Mouse (Mus musculus): Measurements from ENCODE around the gene B4galnt1.
"Not testable (repeated sequence)": the region's sequence is repeated elsewhere in the genome, so short reads cannot be mapped to it uniquely, and the experiment has no call there.

B4galnt1 gene

GRCm38 (mm10) chr10:127164631-127165353 is at the start of gene B4galnt1:
B4galnt1 (plus strand) TSS chr10:127165225.
- peak; percentile 73 for DNase-seq (ENCODE audit: low read depth, low spot score)

DNA sequence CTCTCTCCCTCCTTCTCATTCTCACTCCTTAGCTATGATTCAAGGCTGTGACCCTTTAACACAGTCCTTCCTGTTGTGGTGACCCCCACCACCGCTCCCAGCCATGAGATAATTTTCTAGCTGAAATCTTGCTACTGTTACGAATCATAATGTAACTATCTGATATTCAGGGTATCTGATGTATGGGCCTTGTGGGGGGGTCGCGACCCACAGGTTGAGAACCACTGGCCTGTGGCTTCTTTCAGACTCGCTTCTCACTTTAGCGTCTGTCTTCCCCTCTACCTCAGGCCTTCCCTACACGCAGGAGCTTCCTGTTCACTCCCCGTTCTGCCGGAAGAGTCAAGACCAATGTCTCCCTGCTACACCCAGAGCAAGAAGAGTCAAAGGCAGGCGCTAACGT is 46.6 kb upstream of the B4galnt1 start:
- no peak for DNase-seq (ENCODE audit: low read depth, low spot score)

DNA sequence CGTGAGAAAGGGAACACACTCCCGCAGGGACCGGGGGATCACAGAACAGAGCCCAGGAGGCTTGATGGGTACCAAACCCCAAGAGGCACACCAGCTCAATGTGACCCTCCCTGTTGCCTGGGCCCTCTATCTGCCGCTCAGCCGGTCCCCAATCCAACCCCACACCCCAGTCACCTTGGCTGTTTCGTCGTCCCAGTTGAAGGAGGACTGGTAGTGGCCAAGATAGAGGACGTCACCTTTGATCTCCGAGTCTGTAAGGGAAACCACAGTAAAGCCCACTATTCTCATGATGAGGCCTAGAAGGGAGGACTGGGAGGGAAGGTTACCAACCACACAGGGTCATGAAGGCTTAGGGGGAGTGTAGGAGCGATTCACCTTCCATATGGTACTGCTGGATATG is 45.8 kb upstream of the B4galnt1 start:
- no peak for DNase-seq (ENCODE audit: low read depth, low spot score)

GRCm38 (mm10) chr10:127120301-127121065 is 44.5 kb upstream of the B4galnt1 start:
- no peak for DNase-seq (ENCODE audit: low read depth, low spot score)

DNA sequence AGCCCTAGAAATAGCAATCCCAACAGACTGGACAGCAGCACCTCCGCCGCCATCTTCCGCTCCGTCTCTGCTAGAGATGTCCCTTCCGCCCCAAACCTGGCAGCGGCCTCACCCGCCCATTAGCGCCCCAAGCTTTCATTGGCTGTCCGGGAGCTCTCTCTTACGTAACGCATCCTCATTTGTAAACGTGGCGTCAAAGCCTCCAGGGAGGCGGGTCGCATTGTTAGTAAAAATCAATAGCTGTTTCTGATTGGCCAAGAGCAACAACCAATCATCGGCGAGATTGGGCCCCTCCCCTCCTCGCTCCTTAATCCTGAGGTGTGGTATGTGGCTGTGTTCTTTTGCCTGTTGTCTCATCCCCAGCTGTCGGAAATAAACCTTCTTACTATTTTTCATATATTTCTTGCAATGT is 44.0 kb upstream of the B4galnt1 start, which contains the start of gene Os9:
Gene Os9, minus strand, starts transcription at position 66 of the 412 bp plus-strand sequence.
- DNase-seq (ENCODE audit: low read depth, low spot score): peak; percentile 96

GRCm38 (mm10) chr10:127122018-127122417 is 43.0 kb upstream of the B4galnt1 start:
- no peak for DNase-seq (ENCODE audit: low read depth, low spot score)

- peak; percentile 24 for DNase-seq (ENCODE audit: low read depth, low spot score)
Measured at GRCm38 (mm10) chr10:127122784-127123435, 42.1 kb upstream of the B4galnt1 start.

DNA sequence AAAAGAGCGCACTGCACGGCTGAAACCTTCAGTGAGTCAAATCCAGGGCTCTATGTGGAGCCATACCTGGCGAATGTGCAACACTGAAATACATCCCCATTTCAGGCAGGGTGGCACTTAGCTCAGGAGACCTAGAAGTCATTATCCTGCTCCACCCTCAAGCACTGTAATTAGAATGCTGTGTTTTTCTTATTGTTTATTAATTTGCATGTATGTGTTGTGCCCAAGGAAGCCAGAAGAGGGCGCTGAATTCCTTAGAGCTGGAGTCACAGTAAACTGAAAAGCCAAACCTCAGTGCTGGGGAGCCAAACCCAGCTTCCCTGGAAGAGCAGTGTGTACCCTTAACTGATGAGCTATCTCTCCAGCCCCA is 41.6 kb upstream of the B4galnt1 start:
- DNase-seq (ENCODE audit: low read depth, low spot score): peak; percentile 47

- no peak for DNase-seq (ENCODE audit: low read depth, low spot score)
Measured at GRCm38 (mm10) chr10:127125210-127126001, 39.6 kb upstream of the B4galnt1 start.

DNA sequence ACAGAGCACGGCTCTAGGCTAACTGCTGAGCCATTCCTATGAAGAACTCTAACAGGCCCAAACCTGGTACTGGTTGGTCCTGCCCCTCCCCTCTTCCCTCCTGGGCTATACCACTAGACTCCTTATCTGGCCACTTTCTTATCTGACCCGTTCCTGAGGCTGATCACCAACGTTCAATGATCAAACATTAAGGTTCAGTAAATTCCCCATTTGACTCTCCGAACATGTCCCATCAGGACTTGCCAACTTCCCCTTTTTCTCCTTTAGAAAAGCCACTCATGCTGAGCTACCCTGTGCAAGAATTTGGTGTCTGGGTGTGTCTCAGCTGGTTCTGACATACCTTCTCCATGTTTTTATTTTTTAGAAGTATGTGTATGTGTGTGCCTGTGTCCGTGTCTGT is 38.4 kb upstream of the B4galnt1 start:
- no peak for DNase-seq (ENCODE audit: low read depth, low spot score)

- no peak for DNase-seq (ENCODE audit: low read depth, low spot score)
Measured at GRCm38 (mm10) chr10:127127711-127128279, 37.2 kb upstream of the B4galnt1 start.

DNA sequence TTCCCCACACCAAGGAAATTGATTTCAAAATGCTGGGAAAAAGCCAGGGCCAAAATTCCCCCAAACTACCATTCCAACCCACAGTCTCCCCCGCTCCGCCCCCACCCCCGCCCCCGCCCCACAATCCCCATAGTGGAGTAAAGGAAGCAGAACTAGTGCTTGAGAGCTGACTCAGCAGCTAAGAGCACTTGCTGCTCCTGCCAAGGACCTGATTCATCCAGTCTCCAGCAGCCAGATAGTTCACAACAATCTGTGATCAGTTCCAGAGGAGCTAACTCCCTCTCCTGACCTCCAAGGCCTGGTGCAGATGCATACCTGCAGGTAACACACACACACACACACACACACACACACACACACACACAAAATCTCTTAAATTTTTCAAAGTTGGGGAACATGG is 35.6 kb upstream of the B4galnt1 start:
- no peak for DNase-seq (ENCODE audit: low read depth, low spot score)

- no peak for DNase-seq (ENCODE audit: low read depth, low spot score)
Measured at GRCm38 (mm10) chr10:127132469-127132868, 32.6 kb upstream of the B4galnt1 start.

- DNase-seq (ENCODE audit: low read depth, low spot score): not testable (repeated sequence)
Measured at GRCm38 (mm10) chr10:127134394-127135035, 30.5 kb upstream of the B4galnt1 start.

DNA sequence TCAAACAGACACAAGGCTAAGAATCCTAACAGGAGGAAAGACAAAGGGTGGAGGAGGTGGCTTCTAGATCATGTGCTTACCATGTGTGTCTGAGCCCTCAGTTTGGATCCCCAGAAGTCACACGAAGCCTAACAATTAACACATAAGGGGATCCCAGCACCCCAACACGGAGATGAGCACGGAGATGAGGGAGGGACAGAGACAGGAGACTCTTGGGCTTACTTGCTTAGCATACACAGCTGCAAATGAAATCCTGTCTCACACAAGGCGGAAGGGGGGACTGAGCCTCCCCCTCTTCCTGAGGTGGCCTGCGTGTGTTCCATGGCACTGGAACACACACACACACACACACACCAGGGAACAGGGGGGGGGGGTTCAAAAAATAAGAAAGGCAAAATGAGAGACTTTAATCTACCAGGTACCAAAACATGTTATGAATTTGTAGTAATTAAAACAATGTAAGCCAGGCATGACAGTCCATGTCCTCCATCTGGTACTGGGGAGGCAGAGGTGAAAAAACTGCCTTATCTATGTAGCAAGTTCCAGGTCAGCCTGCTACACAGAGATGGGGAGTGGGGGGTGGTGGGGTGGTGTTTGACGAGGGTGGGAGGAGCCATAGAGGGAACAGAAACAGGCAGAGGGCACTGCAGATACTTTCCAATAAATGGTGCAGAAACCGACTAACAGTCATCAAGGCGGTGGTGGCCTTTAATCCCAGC is 29.7 kb upstream of the B4galnt1 start:
- no peak for DNase-seq (ENCODE audit: low read depth, low spot score)

DNA sequence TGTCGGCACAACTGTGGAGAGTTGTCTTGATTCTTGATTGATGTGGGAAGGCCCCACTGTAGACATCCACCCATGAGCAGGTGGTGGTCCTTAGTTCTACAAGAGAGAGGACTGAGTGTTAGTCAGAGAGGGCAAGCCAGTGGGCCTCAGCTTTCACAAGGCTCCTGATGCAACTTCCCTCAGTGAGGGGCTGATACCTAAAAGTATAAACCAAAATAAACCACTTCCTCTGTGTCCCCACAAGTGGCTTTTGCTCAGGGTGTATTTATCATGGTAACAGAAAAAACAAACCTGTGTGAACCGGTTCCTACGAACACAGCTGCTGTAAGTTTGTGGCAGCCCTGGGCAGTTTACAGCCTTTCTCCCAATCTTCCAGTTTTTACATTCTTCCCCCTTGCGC is 28.5 kb upstream of the B4galnt1 start:
- no peak for DNase-seq (ENCODE audit: low read depth, low spot score)

- no peak for DNase-seq (ENCODE audit: low read depth, low spot score)
Measured at GRCm38 (mm10) chr10:127137896-127138295, 27.1 kb upstream of the B4galnt1 start.

- DNase-seq (ENCODE audit: low read depth, low spot score): no peak
Measured at GRCm38 (mm10) chr10:127138328-127139141, 26.5 kb upstream of the B4galnt1 start.

DNA sequence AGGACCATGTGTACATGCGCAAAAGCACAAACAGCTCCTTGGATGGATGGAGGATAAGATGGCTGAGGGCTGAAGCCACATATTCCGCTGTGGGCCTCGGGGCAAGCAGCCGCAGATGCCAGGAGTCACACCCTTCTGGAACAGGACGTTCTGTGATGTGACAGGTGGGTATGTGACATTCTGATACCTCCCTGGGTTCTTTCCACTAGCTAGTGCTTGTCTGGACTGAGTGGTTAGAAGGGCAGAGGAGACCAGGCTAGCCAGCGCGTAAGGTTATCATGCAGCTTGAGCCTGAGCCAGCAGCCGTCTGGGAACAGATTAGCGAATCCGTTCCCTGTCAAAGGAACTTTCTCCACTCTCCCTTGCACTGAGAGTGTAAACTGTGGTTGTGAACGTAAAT is 24.1 kb upstream of the B4galnt1 start:
- no peak for DNase-seq (ENCODE audit: low read depth, low spot score)
